Mouse (Mus musculus) stomach, embryonic 16.5 days (tissue): ENCODE results near the gene Ciapin1. TPM values are rescaled to one million over a fixed set of nuclear protein-coding genes. Genes with fewer than 3 reads are reported as not detected.

Experiments
- ATAC-seq: fragments of 200-750 bp; cut with Nextera tagmentation; 2 replicates; pipeline ENCODE4 v1.8.0; 2017; ENCODE audit warnings: moderate number of reproducible peaks, moderate TSS enrichment; ENCODE audit not compliant: insufficient read depth, low FRiP score
- H3K27ac ChIP-seq: fragments of 300-500 bp; sonication (generic); 2 replicates; pipeline ENCODE4 v1.5.1; 2014; ENCODE audit warnings: low read length
- H3K27me3 ChIP-seq: fragments of 300-500 bp; sonication (generic); 2 replicates; pipeline ENCODE4 v1.6.1; 2014; ENCODE audit warnings: low read length, control low read depth, mixed read lengths; ENCODE audit not compliant: control insufficient read depth, insufficient read depth
- H3K36me3 ChIP-seq: fragments of 300-500 bp; sonication (generic); 2 replicates; pipeline ENCODE4 v1.6.1; 2014; ENCODE audit warnings: low read length; ENCODE audit not compliant: control insufficient read depth, insufficient read depth
- H3K4me1 ChIP-seq: fragments of 300-500 bp; sonication (generic); 2 replicates; pipeline ENCODE4 v1.6.1; 2014; ENCODE audit warnings: low read length, control low read depth, mixed read lengths; ENCODE audit not compliant: control insufficient read depth, insufficient read depth
- H3K4me2 ChIP-seq: fragments of 300-500 bp; sonication (generic); 2 replicates; pipeline ENCODE4 v1.6.1; 2014; ENCODE audit warnings: low read depth, low read length, mixed read lengths
- H3K4me3 ChIP-seq: fragments of 300-500 bp; sonication (generic); replicated peaks from 2 replicates; pipeline ENCODE4 v1.5.1; 2014; ENCODE audit warnings: mild to moderate bottlenecking, low read length
- H3K9ac ChIP-seq: fragments of 300-500 bp; sonication (generic); 2 replicates; pipeline ENCODE4 v1.6.1; 2014; ENCODE audit warnings: low read length
- H3K9me3 ChIP-seq: fragments of 300-500 bp; sonication (generic); replicated peaks from 2 replicates; pipeline ENCODE4 v1.6.1; 2016; ENCODE audit warnings: low read length, control low read depth; ENCODE audit not compliant: control insufficient read depth
- WGBS: fragments of 180-500 bp; shearing (Covaris S2); extraction: QIAGEN DNeasy Blood & Tissue Kit; methylation state at CpG from one replicate; pipeline ENCODE4 v1.1.7; 2014; 5-methylcytosine and 5-hydroxymethylcytosine counted together
- polyA plus RNA-seq: library from polyadenylated mRNA; unstranded; fragments of >200 nt; fragmentation: Nextera tagmentation; extraction: Ambion mirVana; gene quantifications from 2 replicates; pipeline ENCODE4 v1.2.1, GENCODE M21; 2015

Gene Ciapin1
- polyA plus RNA-seq, 1 experiment from 2014 or later, result 84.7 TPM

GRCm38 (mm10) chr8:94819671-94820179 lies 18.4 kb downstream of the Ciapin1 start:
- Histone ChIP-seq H3K4me1 (no peaks in the 10 kb centered on the region), H3K27ac (no peak overlapping the region), H3K9ac (no peak overlapping the region), H3K4me3 (no peak overlapping the region), H3K9me3 (no peaks in the 10 kb centered on the region), H3K4me2 (no peak overlapping the region), H3K27me3 (no peaks in the 10 kb centered on the region), H3K36me3 (peaks cover 6% of the 10 kb centered on the region; the same call in 1 of the 2 replicates)
- 70% methylated on average over 6 of the region's 6 CpGs for WGBS
- ATAC-seq, result no peak

GRCm38 (mm10) chr8:94817933-94818332 lies 20.2 kb downstream of the Ciapin1 start:
- Histone ChIP-seq H3K27me3 (no peaks in the 10 kb centered on the region), H3K9ac (no peak overlapping the region), H3K9me3 (no peaks in the 10 kb centered on the region), H3K4me2 (no peak overlapping the region), H3K4me3 (no peak overlapping the region), H3K36me3 (no peaks in the 10 kb centered on the region), H3K4me1 (no peaks in the 10 kb centered on the region), H3K27ac (no peak overlapping the region)
- ATAC-seq, result no peak
- 86% methylated on average over 11 of the region's 11 CpGs for WGBS

GRCm38 (mm10) chr8:94814556-94814955 lies 23.6 kb downstream of the Ciapin1 start:
- WGBS, result 0% methylated on average over 1 of the region's 1 CpGs
- ATAC-seq, result no peak
- Histone ChIP-seq H3K4me2 (no peak overlapping the region), H3K4me1 (no peaks in the 10 kb centered on the region), H3K27ac (no peak overlapping the region), H3K27me3 (no peaks in the 10 kb centered on the region), H3K9me3 (no peaks in the 10 kb centered on the region), H3K9ac (no peak overlapping the region), H3K4me3 (no peak overlapping the region), H3K36me3 (no peaks in the 10 kb centered on the region)

GRCm38 (mm10) chr8:94812645-94813098 lies 25.5 kb downstream of the Ciapin1 start:
- Histone ChIP-seq H3K9me3 (no peaks in the 10 kb centered on the region), H3K4me3 (no peak overlapping the region), H3K4me2 (peak overlapping the region; percentile 31; the same call in 1 of the 2 replicates), H3K27me3 (no peaks in the 10 kb centered on the region), H3K36me3 (no peaks in the 10 kb centered on the region), H3K9ac (peak overlapping the region; percentile 58), H3K27ac (no peak overlapping the region), H3K4me1 (no peaks in the 10 kb centered on the region)
- peak; percentile 56; the same call in 1 of the 2 replicates for ATAC-seq
- WGBS, result 29% methylated on average over 6 of the region's 6 CpGs

- Histone ChIP-seq H3K27me3 (no peaks in the 10 kb centered on the region), H3K9ac (no peak overlapping the region), H3K27ac (no peak overlapping the region), H3K4me1 (no peaks in the 10 kb centered on the region), H3K36me3 (no peaks in the 10 kb centered on the region), H3K9me3 (no peaks in the 10 kb centered on the region), H3K4me3 (no peak overlapping the region), H3K4me2 (no peak overlapping the region)
- 65% methylated on average over 6 of the region's 6 CpGs for WGBS
- ATAC-seq, result no peak
Measured at GRCm38 (mm10) chr8:94811654-94812053, 26.5 kb downstream of the Ciapin1 start.

GRCm38 (mm10) chr8:94810855-94811254 lies 27.3 kb downstream of the Ciapin1 start:
- no peaks in the 10 kb centered on the region for H3K9me3 ChIP-seq
- no peak for ATAC-seq
- H3K4me1 ChIP-seq, result no peaks in the 10 kb centered on the region
- no peaks in the 10 kb centered on the region for H3K36me3 ChIP-seq
- no peak overlapping the region for H3K4me3 ChIP-seq
- no peaks in the 10 kb centered on the region for H3K27me3 ChIP-seq
- no peak overlapping the region for H3K27ac ChIP-seq
- no peak overlapping the region for H3K4me2 ChIP-seq
- no peak overlapping the region for H3K9ac ChIP-seq
- WGBS, result 72% methylated on average over 5 of the region's 5 CpGs

- H3K9me3 ChIP-seq, result no peaks in the 10 kb centered on the region
- H3K9ac ChIP-seq, result no peak within 1 kb of the TSS
- no peaks in the 10 kb centered on the region for H3K4me1 ChIP-seq
- no peak within 1 kb of the TSS for H3K4me2 ChIP-seq
- no peaks in the 10 kb centered on the region for H3K27me3 ChIP-seq
- WGBS, result 41% methylated on average over 3 of the region's 3 CpGs
- no peak for ATAC-seq
- no peak within 1 kb of the TSS for H3K27ac ChIP-seq
- no peaks in the 10 kb centered on the region for H3K36me3 ChIP-seq
- H3K4me3 ChIP-seq, result no peak within 1 kb of the TSS
Measured at GRCm38 (mm10) chr8:94810153-94810552, 28.0 kb downstream of the Ciapin1 start, which contains the start of gene Ccl17. Ccl17 (plus strand) TSS chr8:94810453.

GRCm38 (mm10) chr8:94808372-94808771 lies 29.8 kb downstream of the Ciapin1 start:
- no peaks in the 10 kb centered on the region for H3K4me1 ChIP-seq
- no peak overlapping the region for H3K9ac ChIP-seq
- WGBS, result 71% methylated on average over 6 of the region's 6 CpGs
- no peak overlapping the region for H3K4me2 ChIP-seq
- no peak overlapping the region for H3K27ac ChIP-seq
- no peaks in the 10 kb centered on the region for H3K27me3 ChIP-seq
- no peak overlapping the region for H3K4me3 ChIP-seq
- no peak for ATAC-seq
- no peaks in the 10 kb centered on the region for H3K36me3 ChIP-seq
- no peaks in the 10 kb centered on the region for H3K9me3 ChIP-seq

- no peak for ATAC-seq
- WGBS, result 65% methylated on average over 7 of the region's 7 CpGs
- H3K9ac ChIP-seq, result no peak overlapping the region
- H3K4me3 ChIP-seq, result no peak overlapping the region
- H3K9me3 ChIP-seq, result no peaks in the 10 kb centered on the region
- no peak overlapping the region for H3K27ac ChIP-seq
- H3K4me2 ChIP-seq, result no peak overlapping the region
- H3K27me3 ChIP-seq, result no peaks in the 10 kb centered on the region
- no peaks in the 10 kb centered on the region for H3K4me1 ChIP-seq
- H3K36me3 ChIP-seq, result no peaks in the 10 kb centered on the region
Measured at GRCm38 (mm10) chr8:94807506-94807905, 30.7 kb downstream of the Ciapin1 start.
